Mouse (Mus musculus) cerebellum, postnatal 14 days (tissue): ENCODE measurements around the gene Rcor3.

ENCODE experiments used
- DNase-seq, 2 experiments: peaks; one replicate each; pipeline ENCODE4 v3.0.0; 2021; ENCODE audit warnings: mixed read lengths in 2 of 2

Rcor3 gene

GRCm38 (mm10) chr1:192137926-192138910, at the start of gene Rcor3:
Rcor3 (minus strand) TSS chr1:192138062.
- peak; percentile 84 to 87 for DNase-seq

GRCm38 (mm10) chr1:192181696-192182257, 43.9 kb upstream of the Rcor3 start:
- DNase-seq = no peak

DNA sequence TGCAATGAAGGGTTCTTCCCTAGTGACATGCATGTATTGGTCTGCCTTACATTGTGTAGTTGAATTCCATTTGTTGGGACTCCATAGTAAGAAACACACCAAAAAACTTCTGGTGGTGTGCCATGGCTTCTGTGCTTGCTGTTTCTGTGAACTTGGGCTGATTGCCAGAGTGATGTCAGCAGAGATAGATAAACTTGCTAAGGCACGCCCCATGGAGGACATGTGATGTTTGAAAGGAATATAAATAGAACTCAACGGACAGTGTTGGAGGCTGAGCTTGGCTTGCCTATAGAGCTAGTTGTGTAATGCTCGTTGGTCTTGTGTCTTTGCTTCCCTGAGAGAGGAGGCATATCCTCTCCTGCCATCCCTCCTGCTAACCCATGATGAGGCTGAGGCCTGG, 42.0 kb upstream of the Rcor3 start:
- no peak for DNase-seq

- DNase-seq = no peak
Observed at GRCm38 (mm10) chr1:192171477-192171876, 33.6 kb upstream of the Rcor3 start.

- no peak for DNase-seq
Observed at GRCm38 (mm10) chr1:192151179-192151578, 13.3 kb upstream of the Rcor3 start.

DNA sequence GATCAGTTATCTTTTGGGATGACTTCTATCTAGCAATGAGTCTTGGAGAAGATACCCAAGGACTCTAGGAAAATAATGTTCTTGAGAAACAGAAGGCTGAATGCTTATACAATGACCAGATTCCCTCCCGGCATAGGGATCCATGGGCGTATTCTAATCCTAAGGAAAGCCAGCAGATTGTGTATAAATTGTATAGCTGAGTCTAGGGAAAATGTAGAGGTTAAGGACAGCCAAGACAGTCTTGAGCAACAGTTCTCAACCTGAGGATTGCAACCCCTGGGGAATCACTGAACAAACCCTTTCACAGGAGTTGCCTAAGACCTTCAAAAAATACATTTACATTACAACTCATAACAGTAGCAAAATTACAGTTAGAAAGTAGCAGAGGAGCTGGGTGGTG, 2.5 kb upstream of the Rcor3 start:
- no peak for DNase-seq

GRCm38 (mm10) chr1:192137291-192137925, 454 bp downstream of the Rcor3 start:
- DNase-seq = no peak

GRCm38 (mm10) chr1:192136561-192137290, 1.1 kb downstream of the Rcor3 start:
- peak; percentile 83 to 85 for DNase-seq

- no peak for DNase-seq
Observed at GRCm38 (mm10) chr1:192130202-192130601, 7.7 kb downstream of the Rcor3 start.

DNA sequence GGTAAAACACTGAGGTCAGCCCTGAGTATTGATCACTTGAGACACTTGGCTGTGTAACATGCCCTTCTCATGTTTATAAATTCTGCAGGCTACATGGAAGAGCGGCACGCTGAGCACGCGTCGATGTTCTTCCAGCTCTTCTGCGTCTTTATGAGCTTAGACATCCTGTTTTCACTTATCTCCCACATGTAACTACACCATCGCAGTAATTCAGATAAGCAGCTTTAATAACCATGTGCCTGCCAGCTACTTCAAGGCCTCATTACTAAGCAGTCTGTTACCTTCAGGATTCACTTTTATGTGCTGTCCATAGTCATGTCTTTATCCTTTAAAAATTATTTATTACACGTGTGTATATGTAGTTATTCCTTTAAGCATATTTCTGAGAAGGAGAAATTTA, 9.5 kb downstream of the Rcor3 start:
- no peak for DNase-seq

GRCm38 (mm10) chr1:192125761-192126160, 12.1 kb downstream of the Rcor3 start:
- no peak for DNase-seq

GRCm38 (mm10) chr1:192116262-192116661, 21.6 kb downstream of the Rcor3 start:
- no peak for DNase-seq

- no peak for DNase-seq
Observed at GRCm38 (mm10) chr1:192115378-192115777, 22.5 kb downstream of the Rcor3 start.

DNA sequence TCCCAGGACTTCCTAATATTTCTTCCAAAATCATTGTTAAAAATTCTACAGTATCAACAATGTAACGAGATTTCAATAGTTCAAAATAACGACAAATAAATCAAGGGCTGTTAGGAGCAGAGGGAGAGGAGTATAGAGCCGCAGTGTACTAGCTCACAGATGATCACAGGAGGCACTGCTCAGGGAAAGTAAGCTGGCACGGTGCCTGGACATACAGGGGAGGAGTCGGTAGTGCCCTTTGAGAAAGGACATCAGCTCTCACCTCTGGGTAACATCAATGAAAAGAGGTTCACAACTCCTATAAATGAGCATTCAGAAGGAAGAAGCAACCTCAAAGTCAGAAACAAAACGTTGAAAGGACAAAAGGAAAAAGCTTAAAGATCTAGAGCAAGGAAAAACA, 28.7 kb downstream of the Rcor3 start:
- DNase-seq = peak; percentile 36 to 46

DNA sequence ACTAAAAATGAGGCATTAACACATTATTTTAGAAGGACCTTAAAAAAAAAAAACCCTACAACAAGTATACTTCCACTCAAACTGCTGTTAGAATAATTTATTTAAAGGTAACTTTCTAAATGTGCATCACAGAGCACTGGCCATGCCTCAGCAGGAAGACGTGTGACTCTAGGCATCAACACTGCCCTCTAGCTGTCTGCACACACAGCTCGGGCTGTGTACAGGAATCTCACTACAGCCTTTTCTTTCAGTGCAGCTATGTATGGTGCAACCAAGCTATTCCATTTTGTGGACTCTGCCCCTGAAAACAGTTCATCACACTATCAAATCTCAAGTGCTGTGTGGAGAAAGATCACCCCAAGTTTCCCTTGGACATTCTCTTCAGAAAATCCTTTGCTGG, 30.5 kb downstream of the Rcor3 start:
- DNase-seq = peak; percentile 32 to 46

GRCm38 (mm10) chr1:192105902-192106389, 31.9 kb downstream of the Rcor3 start:
- DNase-seq = no peak

DNA sequence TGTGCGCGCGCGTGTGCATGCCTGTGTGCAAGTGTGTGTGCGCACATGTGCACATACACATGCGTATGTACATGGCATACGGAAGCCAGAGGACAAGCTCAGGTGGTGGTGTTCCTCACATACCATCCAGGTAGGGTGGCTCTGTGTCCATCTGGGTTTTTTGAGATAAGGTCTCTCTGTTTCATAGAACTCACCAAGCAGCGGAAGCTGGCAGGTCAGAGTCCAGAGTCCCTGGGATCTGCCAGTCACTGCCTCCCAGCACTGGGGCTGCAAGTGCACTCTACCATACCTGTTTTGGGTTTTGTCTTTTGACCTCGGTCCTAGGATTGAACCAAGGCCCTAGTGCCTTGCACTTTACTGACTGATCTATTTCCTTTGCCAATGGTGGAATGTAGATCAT, 33.8 kb downstream of the Rcor3 start:
- no peak for DNase-seq

DNA sequence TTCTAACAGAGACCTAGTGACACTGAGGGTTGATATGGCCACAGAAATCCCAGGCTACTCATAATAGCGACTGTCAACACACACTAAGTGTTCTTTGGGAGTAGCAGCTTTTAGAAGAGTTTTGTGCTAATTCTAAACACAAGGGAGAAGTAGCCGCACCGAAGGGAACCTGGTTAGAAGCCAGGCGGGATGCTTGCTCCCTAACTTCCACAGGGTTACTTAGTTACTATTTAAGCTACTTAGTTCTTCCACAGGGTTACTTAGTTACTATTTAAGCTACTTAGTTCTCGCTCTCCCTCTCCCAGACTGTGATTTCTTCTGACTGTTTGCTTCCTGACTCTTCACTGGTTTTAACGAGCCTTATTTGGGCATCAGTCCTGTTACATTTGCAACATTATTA, 34.7 kb downstream of the Rcor3 start:
- no peak for DNase-seq

DNA sequence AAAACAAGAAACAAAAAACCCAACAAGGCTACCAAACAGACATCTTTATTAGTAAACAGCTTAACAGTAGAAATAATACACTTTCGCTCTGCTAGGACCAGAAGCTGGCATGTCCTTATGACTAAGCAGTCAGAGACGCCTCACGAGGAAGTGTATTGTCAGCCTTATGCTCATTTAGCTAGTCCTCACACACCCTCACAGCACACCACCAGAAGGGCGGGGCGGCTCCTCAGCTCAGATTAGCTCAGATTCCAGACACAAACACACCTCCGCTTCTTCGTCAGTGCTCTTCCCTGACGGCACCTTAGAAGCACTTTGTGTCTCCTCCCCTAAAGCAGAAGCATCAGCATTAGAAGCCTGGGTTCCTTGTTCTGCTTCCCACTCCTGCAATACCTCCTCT, 36.5 kb downstream of the Rcor3 start:
- no peak for DNase-seq

- DNase-seq = no peak
Observed at GRCm38 (mm10) chr1:192100742-192101141, 37.1 kb downstream of the Rcor3 start.

DNA sequence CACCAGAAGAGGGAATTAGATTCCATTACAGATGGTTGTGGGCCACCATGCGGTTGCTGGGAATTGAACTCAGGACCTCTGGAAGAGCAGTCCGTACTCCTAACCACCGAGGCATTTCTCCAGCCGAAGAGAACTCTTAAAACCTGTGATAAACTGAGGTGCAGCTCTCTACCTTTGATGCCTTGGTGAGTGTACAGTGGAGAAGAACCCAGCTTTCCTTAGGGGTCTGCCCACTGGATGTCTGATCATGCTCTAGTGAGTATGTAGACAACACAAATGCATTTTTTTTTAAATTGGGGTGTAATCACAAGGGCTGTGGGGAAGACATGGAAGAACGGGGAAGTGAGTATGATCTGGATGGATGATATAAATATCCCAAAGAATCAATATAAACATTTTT, 42.2 kb downstream of the Rcor3 start:
- no peak for DNase-seq

DNA sequence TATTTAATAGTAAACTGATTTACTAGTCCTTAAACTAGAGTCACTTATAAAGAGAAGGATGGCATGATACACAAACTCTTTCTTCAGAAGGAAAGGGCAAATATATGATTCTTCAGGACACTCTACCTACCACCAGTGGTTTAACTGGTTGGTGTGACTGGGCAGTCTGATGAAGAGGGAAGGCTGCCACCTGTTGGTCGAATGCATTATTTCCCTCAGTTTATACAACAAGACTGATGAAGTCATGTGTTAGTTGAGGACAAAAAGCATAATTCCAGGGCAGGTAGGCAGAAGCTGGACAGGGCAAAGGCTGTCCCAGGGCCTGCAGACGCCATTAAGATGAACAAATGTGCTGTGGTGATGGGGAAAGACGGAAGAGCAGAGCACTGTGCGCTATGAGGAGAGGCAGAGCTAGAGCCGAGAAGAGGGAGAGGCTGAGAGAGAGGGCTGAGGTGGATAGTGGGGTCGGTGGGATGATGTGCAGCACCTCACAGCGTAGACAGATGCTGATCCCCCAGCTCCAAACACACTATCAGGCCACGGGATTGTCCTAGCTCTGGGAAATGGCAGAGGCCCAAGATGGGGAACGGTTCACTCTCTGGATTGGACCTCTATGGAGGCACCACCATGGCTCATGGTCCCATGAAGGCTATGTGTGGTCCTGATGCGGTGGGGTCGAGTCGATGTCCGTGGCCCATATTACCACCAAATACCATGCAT, 43.3 kb downstream of the Rcor3 start:
- DNase-seq = peak; percentile 77 to 86
